Mouse (Mus musculus) layer of hippocampus, postnatal 36 days (tissue): ENCODE measurements around the gene Ctnnbl1. TPM values are rescaled to one million over a fixed set of nuclear protein-coding genes. Genes with fewer than 3 reads are reported as not detected.
A peak's percentile ranks its signal among the peaks of the same experiment; 100 is the strongest.

Experiments used
- DNase-seq, 2 experiments: peaks; one replicate each; pipeline ENCODE4 v3.0.0; 2022
- total RNA-seq, 2 experiments: library from RNA; stranded (reverse); gene quantifications; 2 replicates each; pipeline ENCODE4 v1.2.3; 2021

Ctnnbl1 gene
- total RNA-seq, 2 experiments from 2014 or later, result 30.6 to 33.0 TPM

DNA sequence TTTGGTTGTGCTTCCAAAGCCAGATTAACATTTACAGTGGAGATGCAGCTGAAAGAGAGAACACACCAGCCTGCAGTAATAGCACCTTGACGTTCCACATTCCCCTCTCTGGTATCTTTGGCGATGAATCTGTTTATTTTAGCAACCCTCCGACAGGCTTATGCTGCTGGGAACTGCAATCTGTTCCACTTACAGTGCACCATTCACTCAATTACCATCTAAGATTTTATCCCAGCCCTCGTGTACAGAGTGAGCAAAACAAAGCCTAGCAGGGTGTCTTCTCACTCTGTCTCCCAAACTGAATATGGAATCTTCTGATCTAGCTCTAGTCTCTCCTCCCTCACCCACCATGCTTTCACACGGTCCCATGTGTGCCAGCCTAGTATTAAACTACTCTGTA is 140.8 kb downstream of the Ctnnbl1 start:
- DNase-seq, result no peak

DNA sequence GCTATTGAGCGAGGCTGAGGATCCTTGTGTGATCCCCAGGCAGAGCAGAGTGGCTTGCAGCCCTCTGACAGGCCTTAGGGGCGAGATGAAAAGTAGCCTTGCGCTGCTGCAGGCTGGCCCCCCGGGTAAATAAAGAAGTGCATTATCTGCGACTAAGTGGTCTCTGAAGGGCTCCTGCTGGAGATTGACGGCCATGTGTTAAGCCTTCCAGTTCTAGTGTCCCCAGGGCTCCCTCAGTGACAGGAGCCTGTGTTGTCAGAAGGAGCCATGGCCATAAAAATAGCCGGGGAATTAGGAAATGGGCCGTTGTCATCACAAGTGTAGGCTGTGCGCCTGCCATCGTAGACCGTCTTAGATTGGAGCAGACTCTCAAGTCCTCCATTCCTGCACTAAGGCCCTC is 144.7 kb downstream of the Ctnnbl1 start:
- DNase-seq, result no peak

DNA sequence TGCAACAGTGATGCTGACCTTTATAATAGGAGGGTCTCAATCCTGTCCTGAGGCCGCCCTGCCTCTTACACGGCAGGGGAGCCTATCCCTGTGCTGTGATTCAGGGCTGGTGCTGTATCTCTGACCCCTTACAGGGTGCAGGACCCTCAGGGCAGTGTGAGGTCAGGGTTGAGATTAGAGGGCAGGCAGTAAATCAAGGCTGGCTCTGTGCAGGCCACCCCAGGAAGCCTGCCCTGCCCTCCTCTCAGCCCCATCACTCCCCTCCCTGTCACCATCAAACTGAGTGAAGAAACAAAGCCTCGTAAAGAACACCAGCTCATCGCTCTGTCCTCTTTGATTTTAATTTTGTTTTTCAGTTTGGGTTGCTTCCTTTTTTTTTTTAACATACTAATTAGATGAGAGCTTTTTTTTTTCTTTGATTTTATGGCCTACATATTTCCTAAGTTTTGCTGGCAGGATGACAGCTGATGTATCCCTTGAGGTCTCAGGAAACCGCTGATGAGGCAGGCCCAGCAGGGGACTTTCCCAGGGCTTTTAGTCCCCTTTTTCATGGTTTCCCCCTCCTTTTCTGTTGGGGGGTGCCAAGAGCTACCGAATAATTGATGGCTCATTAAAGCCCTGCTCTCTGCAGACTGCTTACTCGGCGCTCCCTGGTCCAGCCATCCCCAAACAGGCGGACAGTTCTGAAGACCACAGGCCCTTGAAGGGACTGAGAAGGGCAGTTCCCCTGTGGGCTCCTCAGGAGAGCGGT is 150.2 kb downstream of the Ctnnbl1 start:
- no peak for DNase-seq

DNA sequence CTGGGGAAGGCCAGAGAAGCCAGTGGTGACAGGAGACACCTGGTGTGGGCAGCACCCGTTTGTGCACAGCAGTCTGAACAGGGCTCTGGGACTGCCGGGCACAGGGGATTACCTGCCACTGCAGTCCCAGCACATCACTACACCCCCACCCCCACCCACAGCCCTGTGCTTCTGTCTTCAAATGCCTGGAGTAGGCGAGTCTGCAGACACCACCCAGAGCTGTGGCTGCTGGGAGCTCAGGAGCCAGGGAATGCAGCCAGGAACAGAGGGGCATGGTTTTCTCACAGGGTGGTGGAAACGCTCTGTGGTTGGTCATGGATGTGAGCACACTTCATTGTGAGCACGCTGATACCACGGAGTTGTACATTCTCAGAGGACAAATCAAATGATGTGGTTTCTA is 154.0 kb downstream of the Ctnnbl1 start:
- no peak for DNase-seq

DNA sequence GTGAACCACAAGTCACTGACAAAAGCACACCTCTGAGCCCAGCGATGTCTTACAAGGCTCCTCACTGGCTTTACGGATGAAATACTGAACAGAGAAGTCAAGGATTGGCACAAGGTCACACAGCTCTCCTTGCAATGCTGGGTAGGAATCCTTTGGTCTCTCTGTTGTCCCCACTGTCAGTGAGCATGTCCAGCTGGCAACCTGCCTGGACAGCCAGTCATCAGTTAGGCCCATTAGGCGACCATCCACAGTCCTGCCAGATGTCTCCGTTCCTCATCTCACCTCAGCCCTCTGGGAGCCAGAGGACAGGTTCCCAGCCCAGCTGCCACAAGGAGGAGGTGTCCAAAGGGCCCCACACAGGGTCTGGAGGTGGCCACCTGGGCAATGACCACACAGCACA is 159.9 kb downstream of the Ctnnbl1 start:
- no peak for DNase-seq

DNA sequence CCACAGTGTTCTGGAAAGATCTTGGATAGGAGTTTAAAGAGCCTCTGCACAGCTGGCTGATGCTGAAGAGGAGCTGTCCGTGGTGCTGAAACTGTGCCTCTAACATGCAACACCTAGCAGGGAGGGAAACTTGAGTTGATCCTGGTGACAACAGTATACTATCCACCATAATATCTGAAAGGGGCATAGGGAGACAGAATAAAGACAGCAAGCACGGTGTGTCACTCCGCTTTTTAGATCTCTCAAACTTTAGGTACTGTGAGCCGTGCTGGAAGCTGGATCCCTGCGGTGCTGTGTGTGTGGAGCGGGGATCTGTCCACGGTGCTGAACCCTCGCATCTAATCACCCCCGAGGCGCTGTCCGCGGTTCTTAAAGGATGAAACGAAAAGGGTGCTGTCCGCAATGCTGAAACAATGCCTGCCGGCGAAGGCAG is 176.0 kb downstream of the Ctnnbl1 start:
- DNase-seq, result peak; percentile 40 to 49

DNA sequence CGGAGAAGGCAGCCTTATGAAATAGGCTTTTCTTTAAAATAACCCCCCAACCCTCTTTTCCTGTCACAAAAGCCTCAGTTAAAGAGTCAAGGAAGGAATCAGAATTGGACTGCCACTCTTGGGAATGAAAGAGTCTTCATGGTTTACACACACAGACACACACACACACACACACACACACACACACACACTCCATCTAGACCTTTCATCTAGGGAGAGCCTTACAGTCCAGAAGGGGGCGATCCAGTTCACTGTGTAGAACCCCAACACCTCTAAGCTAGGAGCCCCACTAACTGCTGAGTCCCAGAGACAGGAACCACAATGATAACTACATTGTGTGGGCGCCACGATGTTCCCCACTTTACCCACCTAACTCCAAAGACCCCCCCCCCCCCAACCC is 176.5 kb downstream of the Ctnnbl1 start:
- no peak for DNase-seq

DNA sequence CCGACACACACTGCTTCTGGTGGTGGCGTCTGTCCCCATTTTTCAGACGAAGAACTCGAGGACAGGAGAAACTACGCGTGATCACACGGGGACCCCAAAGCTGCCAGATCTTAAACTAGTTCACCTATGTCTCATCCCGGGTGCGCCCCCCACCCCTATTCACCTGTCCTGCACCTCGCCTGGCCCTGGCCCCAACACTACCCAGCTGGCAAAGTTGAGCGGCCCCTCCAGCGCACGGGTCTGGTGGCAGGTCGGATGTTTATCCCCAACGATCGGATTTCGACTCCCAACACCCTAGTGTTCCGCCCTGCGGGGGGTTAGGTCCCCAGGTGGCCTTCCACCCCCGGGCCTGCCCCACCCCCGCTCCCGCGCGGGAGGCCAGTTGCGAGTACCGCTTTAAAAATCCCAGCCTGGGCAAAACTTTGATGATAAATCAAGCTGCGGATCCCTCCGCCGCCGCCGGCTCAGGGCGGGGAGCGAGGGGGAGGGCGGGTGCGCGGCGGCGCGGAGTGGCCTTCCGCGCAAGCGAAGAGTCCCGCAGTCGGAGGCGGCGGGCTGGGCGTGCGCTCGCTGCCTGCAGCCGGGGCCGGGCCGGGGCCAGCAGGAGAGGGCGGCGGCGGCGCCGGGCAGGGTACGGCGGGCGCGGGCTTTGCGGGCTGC is 177.0 kb downstream of the Ctnnbl1 start, which contains the start of gene Vstm2l:
Gene Vstm2l (plus strand): TSS at position 549 of the 660 bp plus-strand sequence.
- peak; percentile 63 to 70 for DNase-seq

DNA sequence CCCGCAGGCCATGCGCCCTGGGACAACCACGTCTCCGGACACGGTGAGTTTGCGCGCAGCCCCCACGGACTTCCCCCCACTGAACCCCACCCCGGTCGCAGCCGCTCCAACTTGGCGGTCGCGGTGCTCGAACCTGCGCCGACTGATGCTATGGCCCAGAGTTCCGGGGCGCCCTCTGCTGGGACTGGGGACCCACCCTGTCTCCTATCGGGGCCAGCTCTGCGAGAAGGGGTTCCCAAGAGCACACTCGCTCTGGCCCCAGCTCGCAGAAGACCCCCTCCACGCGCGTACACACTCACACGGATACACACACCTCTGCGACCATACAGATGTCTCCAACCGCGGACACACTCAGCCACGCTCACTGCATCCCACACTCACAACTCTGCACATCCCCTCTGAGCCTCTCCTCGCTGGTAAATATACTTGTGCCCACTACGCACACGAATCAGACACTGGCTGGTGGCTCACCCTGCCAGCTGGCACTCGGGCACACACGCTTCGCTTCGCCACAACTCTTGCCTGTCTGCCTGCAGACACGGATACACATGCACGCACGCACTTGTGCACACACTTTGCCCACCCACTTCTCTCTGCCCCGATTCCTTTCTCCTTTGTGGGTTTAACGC is 177.8 kb downstream of the Ctnnbl1 start:
- DNase-seq, result peak in 1 of 2 experiments; percentile 29

DNA sequence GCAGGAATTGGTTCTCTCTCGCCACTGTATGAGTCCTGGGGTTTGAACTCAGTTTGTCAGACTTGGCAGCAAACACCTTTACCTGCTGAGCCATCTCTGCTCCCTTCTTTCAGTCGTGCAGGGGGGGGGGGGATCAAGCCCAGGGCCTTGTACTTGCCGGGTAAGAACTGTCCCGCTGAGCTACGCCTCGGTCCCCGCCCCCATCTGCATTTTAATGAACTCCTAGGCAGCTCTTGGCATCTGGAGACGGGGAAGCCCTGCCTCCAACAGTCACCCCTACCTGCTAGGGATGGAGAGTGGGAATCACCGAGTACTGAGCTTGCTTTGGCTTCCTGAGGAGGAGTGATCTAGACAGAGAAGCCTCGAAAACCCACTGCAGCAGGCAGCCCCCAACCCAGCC is 181.3 kb downstream of the Ctnnbl1 start:
- no peak for DNase-seq

DNA sequence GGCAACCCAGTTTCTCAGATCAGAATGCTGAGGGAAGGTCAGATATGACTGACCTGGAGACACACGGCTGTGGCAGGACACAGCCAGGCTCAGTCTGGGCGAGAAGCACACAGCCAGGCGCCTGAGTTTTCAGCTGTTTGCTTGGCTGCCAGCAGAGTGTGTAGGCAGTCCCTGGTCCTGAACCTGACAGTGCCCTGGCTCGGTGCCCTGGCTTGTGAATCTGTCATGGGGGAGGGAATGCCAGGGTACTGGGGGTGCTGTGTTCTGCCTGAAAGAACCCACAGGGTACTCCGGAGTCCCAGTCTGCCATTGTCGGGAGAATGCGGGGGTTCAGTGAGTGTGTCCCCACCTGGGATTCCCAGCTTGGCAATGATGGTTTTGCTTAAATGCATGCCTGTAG is 184.3 kb downstream of the Ctnnbl1 start:
- DNase-seq, result peak in 1 of 2 experiments; percentile 40

DNA sequence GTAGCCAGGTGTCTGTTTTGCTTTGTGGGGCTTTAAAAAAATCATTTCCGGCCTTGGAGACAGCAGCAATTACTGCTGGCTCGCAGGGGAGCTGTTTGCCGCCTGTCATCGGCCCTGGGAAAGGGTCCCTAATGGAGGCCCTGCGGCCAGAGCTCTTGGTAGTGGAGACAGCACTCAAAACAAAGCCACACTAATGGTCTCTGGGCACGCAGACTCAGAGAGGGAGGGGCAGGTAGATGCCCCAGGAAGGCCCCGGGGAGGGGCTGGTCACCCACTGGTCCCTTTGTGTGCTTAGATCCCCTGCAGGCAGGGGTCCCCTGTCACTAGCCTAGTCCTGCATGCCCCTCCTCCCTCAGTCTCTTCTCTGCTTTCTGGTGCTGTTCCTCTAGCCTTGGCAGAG is 186.2 kb downstream of the Ctnnbl1 start:
- DNase-seq, result no peak

DNA sequence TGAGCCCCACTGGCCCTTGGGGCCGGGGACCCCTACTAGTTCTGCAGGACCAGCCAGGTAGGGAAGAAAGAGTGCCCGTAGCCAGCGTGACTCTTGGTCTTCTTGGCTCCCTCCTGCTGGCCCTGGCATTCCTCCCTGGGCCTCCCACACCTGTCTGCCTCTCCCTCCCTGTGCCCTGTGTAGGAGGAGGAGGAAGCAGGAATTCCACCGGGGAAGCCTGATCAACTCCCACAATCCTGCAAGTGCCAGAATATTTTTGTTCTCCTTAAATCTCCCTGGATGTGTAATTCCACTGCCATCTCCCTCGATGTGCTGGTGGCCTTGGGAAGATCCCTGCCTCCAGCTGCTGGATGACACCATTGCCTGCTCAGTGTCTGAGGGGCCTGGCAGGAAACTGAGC is 187.3 kb downstream of the Ctnnbl1 start:
- DNase-seq, result no peak

DNA sequence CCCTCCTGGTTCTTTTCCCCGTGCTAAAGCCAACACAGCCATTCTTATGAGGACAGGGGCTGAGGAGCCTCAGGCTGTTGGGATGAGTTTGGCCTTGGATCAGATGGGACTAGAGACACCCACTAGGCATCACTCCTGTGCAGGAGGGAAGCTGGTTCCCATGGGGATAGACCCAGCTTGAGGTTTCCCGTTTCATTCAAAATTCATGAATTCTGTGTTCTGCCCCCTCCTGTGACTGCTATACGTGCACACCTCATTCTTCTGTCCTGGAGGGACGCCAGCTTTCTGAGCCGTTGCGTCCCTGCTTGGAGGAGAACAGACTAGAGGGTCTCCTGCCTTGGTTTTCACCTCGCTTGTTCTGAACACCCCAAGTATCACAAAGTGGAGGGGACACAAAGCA is 189.3 kb downstream of the Ctnnbl1 start:
- no peak for DNase-seq

DNA sequence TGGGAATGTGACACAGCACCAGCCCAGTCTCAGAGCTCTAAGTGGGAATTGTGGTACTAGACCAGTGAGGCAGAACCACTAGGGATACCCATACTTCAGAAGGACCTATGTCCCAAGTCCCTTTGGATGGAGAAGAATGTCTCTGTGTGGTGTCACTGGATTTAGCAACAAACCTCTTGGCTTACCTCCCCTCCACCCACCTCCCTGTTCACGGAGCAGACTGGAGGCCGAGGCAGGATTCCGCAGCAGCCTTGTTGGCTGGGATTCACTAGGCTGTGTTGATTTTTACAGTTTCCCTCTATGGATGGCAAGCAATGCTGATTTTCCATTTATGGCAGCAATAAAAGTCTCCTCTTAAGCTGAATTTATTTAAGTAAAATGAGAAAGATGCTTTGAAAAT is 189.7 kb downstream of the Ctnnbl1 start:
- no peak for DNase-seq

DNA sequence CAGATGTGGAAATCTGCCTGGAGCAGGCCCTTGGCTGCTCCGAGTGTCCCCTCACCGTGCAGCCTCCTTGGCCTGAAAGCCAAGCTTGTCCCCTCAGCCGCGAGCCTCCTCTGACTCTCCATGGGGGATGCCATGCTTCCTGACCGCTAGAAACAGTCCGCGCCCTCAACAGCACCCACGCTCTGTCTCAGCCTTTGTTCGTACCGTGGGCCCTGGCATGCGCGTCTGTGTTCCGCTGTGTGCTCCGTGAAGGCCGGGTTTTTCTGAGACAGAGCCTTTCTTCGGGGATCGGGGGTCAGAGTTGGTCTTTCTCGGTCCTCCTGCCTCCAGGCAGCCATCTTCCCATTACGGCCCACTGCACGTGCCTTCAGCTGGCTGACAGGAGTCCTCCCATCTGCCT is 190.2 kb downstream of the Ctnnbl1 start:
- no peak for DNase-seq

DNA sequence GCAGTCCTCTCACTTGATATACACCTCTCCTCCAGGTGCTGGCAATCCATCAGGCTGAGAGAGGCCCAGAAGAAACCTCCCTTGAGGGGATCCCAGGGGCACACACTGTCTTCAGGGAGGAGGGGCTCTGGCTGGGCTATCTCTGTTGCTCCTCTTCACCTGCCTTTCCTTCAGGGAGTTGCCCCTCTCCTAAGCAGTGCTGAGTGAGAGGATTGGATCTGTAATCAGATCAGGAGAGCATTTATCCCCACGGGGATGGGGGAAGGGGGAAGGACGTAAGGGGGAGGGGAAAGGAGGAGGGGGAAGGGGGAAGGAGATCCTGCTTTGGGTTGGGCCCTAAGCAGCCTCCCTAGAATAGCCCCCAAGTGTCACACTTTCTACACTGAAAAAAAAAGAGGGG is 190.6 kb downstream of the Ctnnbl1 start:
- no peak for DNase-seq

DNA sequence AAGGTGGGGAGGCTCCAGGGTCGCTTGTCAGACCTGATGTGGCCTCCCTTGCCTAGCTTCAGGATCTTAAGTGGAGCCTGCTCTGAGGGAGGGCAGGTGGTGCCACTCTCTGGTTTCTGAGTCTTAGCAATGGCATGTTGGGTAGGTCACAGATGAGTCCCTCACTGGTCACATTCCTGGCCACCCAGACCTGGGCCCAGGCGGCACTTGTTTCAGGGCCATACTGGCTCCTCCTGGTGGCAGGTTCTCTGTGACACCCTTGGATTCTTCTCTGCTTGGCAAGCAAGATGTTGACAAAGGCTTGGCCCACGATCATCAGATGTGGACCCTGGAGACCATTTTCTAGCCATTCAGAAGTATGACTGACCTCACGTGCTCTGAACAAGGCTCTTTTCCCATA is 195.5 kb downstream of the Ctnnbl1 start:
- DNase-seq, result no peak

DNA sequence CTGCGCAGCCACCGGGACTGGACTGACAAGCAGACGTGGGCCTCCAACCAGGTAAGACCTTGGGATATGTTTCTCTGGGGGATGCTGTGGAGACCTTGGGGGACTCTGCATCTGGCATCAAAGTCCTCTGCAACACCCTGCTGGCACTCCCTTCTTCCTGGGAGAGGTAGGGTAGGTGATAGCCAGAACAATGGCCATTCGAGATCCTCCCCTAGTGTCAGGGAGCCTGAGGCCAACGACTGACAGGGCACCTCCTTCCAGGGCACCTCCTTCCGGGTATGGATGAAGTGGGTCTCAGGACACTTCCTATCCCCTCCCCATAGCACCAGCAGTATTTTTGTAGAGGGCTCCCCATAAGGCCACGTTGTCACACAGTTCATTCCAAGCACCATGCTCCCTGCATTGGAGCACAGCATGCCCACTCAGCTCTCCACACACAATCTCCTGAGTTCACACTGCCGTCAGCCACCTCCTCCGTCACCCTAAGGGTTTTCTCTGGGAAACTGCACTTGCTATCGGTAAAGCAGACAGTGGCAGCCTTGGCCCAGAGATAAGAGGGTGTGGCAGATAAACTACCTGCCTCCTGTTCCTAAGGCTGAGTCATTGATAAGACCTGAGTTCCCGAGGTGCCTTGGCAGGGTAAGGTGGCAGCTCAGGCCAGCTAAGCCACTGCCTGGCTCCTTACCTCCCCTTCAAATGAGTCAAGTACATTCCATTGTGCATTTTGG is 198.4 kb downstream of the Ctnnbl1 start:
- no peak for DNase-seq

DNA sequence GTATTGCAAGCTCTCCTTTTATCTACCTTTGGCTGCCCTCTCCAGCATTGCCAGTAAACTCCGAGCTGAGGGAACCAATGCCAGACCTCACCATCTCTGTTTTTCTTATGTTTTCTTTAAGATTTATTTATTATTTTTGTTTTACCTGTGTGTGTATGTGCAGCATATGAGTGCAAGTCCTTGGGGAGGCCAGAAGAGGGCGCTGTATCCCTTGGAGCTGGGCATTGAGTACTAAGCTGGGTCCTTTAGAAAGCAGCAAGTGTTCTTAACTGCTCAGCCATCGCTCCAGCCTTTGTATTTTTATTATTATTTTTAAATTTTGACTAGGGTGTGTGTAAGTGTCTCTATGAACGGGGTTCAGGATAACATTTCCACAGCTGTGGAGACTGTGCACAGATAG is 199.5 kb downstream of the Ctnnbl1 start:
- no peak for DNase-seq

DNA sequence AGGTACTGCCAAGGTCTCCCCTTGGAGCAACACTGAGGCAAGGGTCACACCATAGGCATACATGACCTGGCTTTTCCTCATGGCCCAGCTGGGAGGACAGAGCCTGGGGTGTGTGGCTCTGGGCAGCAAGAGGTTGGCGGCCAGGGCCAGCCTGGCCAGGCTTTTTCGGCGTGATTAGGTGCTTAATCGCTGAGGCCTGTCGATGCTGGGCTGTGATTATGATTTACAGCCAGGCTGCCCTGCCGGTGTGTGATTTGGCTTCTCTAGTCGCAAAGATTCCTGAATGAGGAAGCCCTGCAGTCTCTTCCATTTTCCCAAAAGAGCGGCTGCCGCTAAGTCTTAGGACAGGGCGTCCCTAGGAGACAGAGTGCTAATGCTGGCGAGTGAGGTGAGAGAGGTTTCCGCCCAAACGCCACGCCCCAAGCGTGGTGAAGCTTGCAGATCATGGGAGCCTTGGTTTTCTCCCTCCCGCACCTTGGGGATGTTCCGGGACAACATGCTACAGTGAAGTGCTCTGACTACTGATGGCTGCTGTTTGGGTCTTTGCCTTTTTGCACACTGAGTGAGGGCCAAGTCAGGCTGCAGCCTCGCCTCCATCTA is 203.5 kb downstream of the Ctnnbl1 start:
- no peak for DNase-seq
